Mouse (Mus musculus): ENCODE results near the gene Emc10.

Emc10 gene

GRCm38 (mm10) chr7:44526414-44527154 lies 30.3 kb upstream of the Emc10 start:
- peak; percentile 44 for DNase-seq (ENCODE audit: low read depth, low spot score)

GRCm38 (mm10) chr7:44525126-44525832 lies 28.9 kb upstream of the Emc10 start:
- DNase-seq (ENCODE audit: low read depth, low spot score): no peak

GRCm38 (mm10) chr7:44524502-44524901 lies 28.2 kb upstream of the Emc10 start, which contains the start of gene Mybpc2:
Gene Mybpc2 (minus strand): TSS chr7:44524656.
- DNase-seq (ENCODE audit: low read depth, low spot score): peak; percentile 54

- no peak for DNase-seq (ENCODE audit: low read depth, low spot score)
Observed at GRCm38 (mm10) chr7:44523056-44523455, 26.7 kb upstream of the Emc10 start.

GRCm38 (mm10) chr7:44521710-44522109 lies 25.4 kb upstream of the Emc10 start:
- peak; percentile 85 for DNase-seq (ENCODE audit: low read depth, low spot score)

- DNase-seq (ENCODE audit: low read depth, low spot score): no peak
Observed at GRCm38 (mm10) chr7:44520990-44521389, 24.7 kb upstream of the Emc10 start.

- peak; percentile 85 for DNase-seq (ENCODE audit: low read depth, low spot score)
Observed at GRCm38 (mm10) chr7:44519240-44519913, 23.0 kb upstream of the Emc10 start.

GRCm38 (mm10) chr7:44507491-44507890 lies 11.2 kb upstream of the Emc10 start:
- no peak for DNase-seq (ENCODE audit: low read depth, low spot score)

GRCm38 (mm10) chr7:44501563-44502115 lies 5.3 kb upstream of the Emc10 start:
- DNase-seq (ENCODE audit: low read depth, low spot score): peak; percentile 80

GRCm38 (mm10) chr7:44500046-44500445 lies 3.7 kb upstream of the Emc10 start:
- DNase-seq (ENCODE audit: low read depth, low spot score): peak; percentile 60

GRCm38 (mm10) chr7:44498922-44499321 lies 2.6 kb upstream of the Emc10 start:
- DNase-seq (ENCODE audit: low read depth, low spot score): no peak

- DNase-seq (ENCODE audit: low read depth, low spot score): no peak
Observed at GRCm38 (mm10) chr7:44497361-44498055, 1.2 kb upstream of the Emc10 start.

- DNase-seq (ENCODE audit: low read depth, low spot score): no peak
Observed at GRCm38 (mm10) chr7:44496771-44497109, 411 bp upstream of the Emc10 start.

- DNase-seq (ENCODE audit: low read depth, low spot score): no peak
Observed at GRCm38 (mm10) chr7:44495086-44495485, 1.2 kb downstream of the Emc10 start.

GRCm38 (mm10) chr7:44494681-44495080 lies 1.6 kb downstream of the Emc10 start:
- DNase-seq (ENCODE audit: low read depth, low spot score): no peak

GRCm38 (mm10) chr7:44492166-44492826 lies 4.0 kb downstream of the Emc10 start:
- no peak for DNase-seq (ENCODE audit: low read depth, low spot score)

GRCm38 (mm10) chr7:44491391-44491790 lies 4.9 kb downstream of the Emc10 start:
- DNase-seq (ENCODE audit: low read depth, low spot score): no peak

GRCm38 (mm10) chr7:44490281-44490680 lies 6.0 kb downstream of the Emc10 start:
- DNase-seq (ENCODE audit: low read depth, low spot score): no peak

- no peak for DNase-seq (ENCODE audit: low read depth, low spot score)
Observed at GRCm38 (mm10) chr7:44488545-44488944, 7.8 kb downstream of the Emc10 start.

- DNase-seq (ENCODE audit: low read depth, low spot score): no peak
Observed at GRCm38 (mm10) chr7:44487936-44488335, 8.4 kb downstream of the Emc10 start.

GRCm38 (mm10) chr7:44486927-44487575 lies 9.3 kb downstream of the Emc10 start:
- no peak for DNase-seq (ENCODE audit: low read depth, low spot score)
